Mouse (Mus musculus) intestine, embryonic 16.5 days (tissue): ENCODE data around the gene Art2b. TPM values are rescaled to one million over a fixed set of nuclear protein-coding genes. Genes with fewer than 3 reads are reported as not detected.

Experiments
- ATAC-seq: fragments of 200-750 bp; cut with Nextera tagmentation; 2 replicates; pipeline ENCODE4 v1.8.0; 2017; ENCODE audit warnings: moderate TSS enrichment, moderate library complexity
- H3K27ac ChIP-seq: fragments of 300-500 bp; sonication (generic); 2 replicates; pipeline ENCODE4 v1.5.1; 2014; ENCODE audit warnings: mild to moderate bottlenecking, low read length
- H3K27me3 ChIP-seq: fragments of 300-500 bp; sonication (generic); replicated peaks from 2 replicates; pipeline ENCODE4 v1.6.1; 2014; ENCODE audit warnings: low read length, control low read depth, mixed read lengths; ENCODE audit not compliant: control insufficient read depth, insufficient read depth
- H3K36me3 ChIP-seq: fragments of 300-500 bp; sonication (generic); 2 replicates; pipeline ENCODE4 v1.6.1; 2014; ENCODE audit warnings: low read length, control low read depth; ENCODE audit not compliant: control insufficient read depth, insufficient read depth
- H3K4me1 ChIP-seq: fragments of 300-500 bp; sonication (generic); 2 replicates; pipeline ENCODE4 v1.6.1; 2014; ENCODE audit warnings: low read length, control low read depth, mixed read lengths; ENCODE audit not compliant: control insufficient read depth, insufficient read depth
- H3K4me2 ChIP-seq: fragments of 300-500 bp; sonication (generic); 2 replicates; pipeline ENCODE4 v1.6.1; 2014; ENCODE audit warnings: low read depth, low read length, control low read depth
- H3K4me3 ChIP-seq: fragments of 300-500 bp; sonication (generic); 2 replicates; pipeline ENCODE4 v1.5.1; 2014; ENCODE audit warnings: mild to moderate bottlenecking, low read length
- H3K9ac ChIP-seq: fragments of 300-500 bp; sonication (generic); 2 replicates; pipeline ENCODE4 v1.6.1; 2014; ENCODE audit warnings: low read depth, low read length
- H3K9me3 ChIP-seq: fragments of 300-500 bp; sonication (generic); 2 replicates; pipeline ENCODE4 v1.6.1; 2016; ENCODE audit warnings: low read length, control low read depth; ENCODE audit not compliant: control insufficient read depth
- WGBS: fragments of 180-500 bp; shearing (Covaris S2); extraction: QIAGEN DNeasy Blood & Tissue Kit; methylation state at CpG from one replicate; pipeline ENCODE4 v1.1.7; 2014; 5-methylcytosine and 5-hydroxymethylcytosine counted together
- polyA plus RNA-seq: library from polyadenylated mRNA; unstranded; fragments of >200 nt; fragmentation: Nextera tagmentation; extraction: Ambion mirVana; gene quantifications from 2 replicates; pipeline ENCODE4 v1.2.1, GENCODE M21; 2015

Art2b gene
- polyA plus RNA-seq, 1 experiment from 2014 or later: 0.43 TPM

DNA sequence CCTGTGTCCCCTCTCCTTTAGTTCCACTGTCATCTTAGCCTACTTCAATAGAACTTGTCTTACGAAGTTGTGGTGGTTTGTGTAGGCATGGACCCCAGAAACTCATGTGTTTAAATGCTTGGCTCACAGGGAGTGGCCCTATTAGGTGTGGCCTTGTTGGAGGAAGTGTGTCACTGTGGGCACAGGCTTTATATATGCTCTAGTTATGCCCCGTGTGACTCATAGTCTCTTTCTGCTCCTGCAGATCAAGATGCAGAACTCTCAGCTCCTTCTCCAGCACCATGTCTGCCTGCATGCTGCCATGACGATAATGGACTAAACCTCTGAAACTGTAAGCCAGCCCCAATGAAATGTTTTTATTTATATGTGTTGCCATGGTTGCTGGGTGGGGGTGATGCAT lies 37.7 kb downstream of the Art2b start:
- H3K4me3 ChIP-seq: no peak overlapping the region
- no peak for ATAC-seq
- 75% methylated on average over 3 of the region's 3 CpGs for WGBS
- H3K27me3 ChIP-seq: no peaks in the 10 kb centered on the region; the same call in 1 of the 2 replicates
- no peaks in the 10 kb centered on the region for H3K9me3 ChIP-seq
- H3K4me2 ChIP-seq: no peak overlapping the region
- no peaks in the 10 kb centered on the region for H3K36me3 ChIP-seq
- H3K27ac ChIP-seq: no peak overlapping the region
- H3K9ac ChIP-seq: no peak overlapping the region
- peaks cover 5% of the 10 kb centered on the region for H3K4me1 ChIP-seq

GRCm38 (mm10) chr7:101541734-101542133 lies 43.7 kb downstream of the Art2b start:
- H3K27me3 ChIP-seq: no peaks in the 10 kb centered on the region; the same call in 1 of the 2 replicates
- H3K36me3 ChIP-seq: no peaks in the 10 kb centered on the region
- no peak for ATAC-seq
- H3K27ac ChIP-seq: no peak overlapping the region
- WGBS: 85% methylated on average over 10 of the region's 10 CpGs
- no peaks in the 10 kb centered on the region for H3K9me3 ChIP-seq
- H3K4me2 ChIP-seq: no peak overlapping the region
- H3K4me3 ChIP-seq: no peak overlapping the region
- H3K4me1 ChIP-seq: peaks cover 6% of the 10 kb centered on the region; the same call in 1 of the 2 replicates
- no peak overlapping the region for H3K9ac ChIP-seq

- no peak overlapping the region for H3K4me2 ChIP-seq
- ATAC-seq: peak; percentile 75; the same call in 1 of the 2 replicates
- H3K27ac ChIP-seq: no peak overlapping the region
These were observed 44.3 kb downstream of the Art2b start for GRCm38 (mm10) chr7:101541132-101541531.

GRCm38 (mm10) chr7:101540684-101541083 lies 44.7 kb downstream of the Art2b start:
- 64% methylated on average over 5 of the region's 5 CpGs for WGBS
- Histone ChIP-seq H3K4me1 (peaks cover 6% of the 10 kb centered on the region; the same call in 1 of the 2 replicates), H3K27me3 (no peaks in the 10 kb centered on the region; the same call in 1 of the 2 replicates), H3K36me3 (no peaks in the 10 kb centered on the region), H3K9me3 (no peaks in the 10 kb centered on the region), H3K4me2 (no peak overlapping the region), H3K4me3 (no peak overlapping the region), H3K27ac (no peak overlapping the region), H3K9ac (no peak overlapping the region)
- peak; percentile 59; the same call in 1 of the 2 replicates for ATAC-seq

More at GRCm38 (mm10) chr7:101541132-101541531, 44.3 kb downstream of the Art2b start:
- peaks cover 6% of the 10 kb centered on the region; the same call in 1 of the 2 replicates for H3K4me1 ChIP-seq
- H3K9me3 ChIP-seq: no peaks in the 10 kb centered on the region
- H3K4me3 ChIP-seq: no peak overlapping the region
- WGBS: 6% methylated on average over 11 of the region's 11 CpGs
- no peaks in the 10 kb centered on the region for H3K36me3 ChIP-seq
- H3K9ac ChIP-seq: no peak overlapping the region
- no peaks in the 10 kb centered on the region; the same call in 1 of the 2 replicates for H3K27me3 ChIP-seq

DNA sequence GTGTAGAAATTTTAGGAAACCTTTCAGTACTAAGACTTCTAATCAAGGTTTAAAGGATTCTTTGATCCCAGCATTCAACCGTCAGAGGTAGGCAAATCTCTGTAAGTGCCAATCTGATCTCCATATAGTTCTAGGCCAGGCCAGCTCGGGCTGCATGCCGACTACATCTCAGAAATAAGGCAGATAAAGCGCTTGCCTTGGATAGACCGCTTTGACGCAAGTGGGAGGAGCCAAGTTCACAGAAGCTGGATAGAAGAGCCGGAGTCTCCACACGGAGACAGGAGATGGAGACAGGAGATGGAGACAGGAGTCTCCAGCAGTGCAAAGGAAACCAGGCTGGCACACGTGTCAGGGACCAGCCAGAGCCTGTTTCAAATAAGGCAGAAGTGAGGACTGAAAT lies 45.6 kb downstream of the Art2b start:
- Histone ChIP-seq H3K27ac (no peak overlapping the region), H3K36me3 (no peaks in the 10 kb centered on the region), H3K4me1 (peaks cover 6% of the 10 kb centered on the region; the same call in 1 of the 2 replicates), H3K4me2 (no peak overlapping the region), H3K9me3 (no peaks in the 10 kb centered on the region), H3K4me3 (no peak overlapping the region), H3K27me3 (no peaks in the 10 kb centered on the region; the same call in 1 of the 2 replicates), H3K9ac (no peak overlapping the region)
- WGBS: 45% methylated on average over 9 of the region's 9 CpGs
- ATAC-seq: no peak

GRCm38 (mm10) chr7:101538141-101538933 lies 47.1 kb downstream of the Art2b start:
- Histone ChIP-seq H3K27me3 (no peaks in the 10 kb centered on the region; the same call in 1 of the 2 replicates), H3K27ac (no peak overlapping the region), H3K4me2 (no peak overlapping the region), H3K36me3 (no peaks in the 10 kb centered on the region), H3K4me3 (no peak overlapping the region), H3K4me1 (peaks cover 6% of the 10 kb centered on the region; the same call in 1 of the 2 replicates), H3K9ac (no peak overlapping the region), H3K9me3 (no peaks in the 10 kb centered on the region)
- ATAC-seq: no peak
- WGBS: 35% methylated on average over 14 of the region's 14 CpGs

- Histone ChIP-seq H3K4me1 (peaks cover 6% of the 10 kb centered on the region; the same call in 1 of the 2 replicates), H3K9me3 (no peaks in the 10 kb centered on the region), H3K4me2 (no peak overlapping the region), H3K9ac (no peak overlapping the region), H3K27ac (no peak overlapping the region), H3K4me3 (no peak overlapping the region), H3K27me3 (no peaks in the 10 kb centered on the region), H3K36me3 (no peaks in the 10 kb centered on the region)
- 45% methylated on average over 8 of the region's 8 CpGs for WGBS
- no peak for ATAC-seq
These were observed 47.9 kb downstream of the Art2b start for GRCm38 (mm10) chr7:101537541-101537940.

GRCm38 (mm10) chr7:101535517-101535916 lies 49.9 kb downstream of the Art2b start:
- H3K27ac ChIP-seq: no peak overlapping the region
- 72% methylated on average over 5 of the region's 5 CpGs for WGBS
- H3K4me3 ChIP-seq: no peak overlapping the region
- H3K9me3 ChIP-seq: no peaks in the 10 kb centered on the region
- H3K36me3 ChIP-seq: no peaks in the 10 kb centered on the region
- H3K27me3 ChIP-seq: no peaks in the 10 kb centered on the region
- H3K4me1 ChIP-seq: peaks cover 6% of the 10 kb centered on the region; the same call in 1 of the 2 replicates
- no peak for ATAC-seq
- no peak overlapping the region for H3K9ac ChIP-seq
- no peak overlapping the region for H3K4me2 ChIP-seq

DNA sequence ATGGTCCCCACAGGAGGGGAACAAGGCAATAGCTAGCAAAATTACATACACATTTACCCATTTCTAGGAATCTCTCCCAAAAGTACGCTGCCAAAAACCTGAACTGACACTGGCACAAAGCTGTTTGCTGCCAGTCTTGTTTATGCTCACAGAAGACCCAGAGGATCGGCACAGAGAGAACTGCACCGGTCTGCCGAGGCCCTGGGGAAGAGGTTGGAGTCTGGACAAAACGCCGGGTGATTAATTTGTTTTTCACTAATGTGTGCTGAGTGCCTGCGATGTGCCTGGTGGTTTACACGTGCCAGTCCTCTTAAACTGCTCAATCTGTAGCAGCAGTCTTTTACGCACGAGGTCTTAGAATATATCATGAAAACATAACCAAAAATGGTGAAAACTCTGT lies 50.3 kb downstream of the Art2b start:
- Histone ChIP-seq H3K4me3 (no peak overlapping the region), H3K36me3 (no peaks in the 10 kb centered on the region), H3K27me3 (no peaks in the 10 kb centered on the region), H3K9ac (no peak overlapping the region), H3K9me3 (no peaks in the 10 kb centered on the region), H3K27ac (no peak overlapping the region), H3K4me2 (no peak overlapping the region), H3K4me1 (peaks cover 6% of the 10 kb centered on the region; the same call in 1 of the 2 replicates)
- ATAC-seq: no peak
- 51% methylated on average over 10 of the region's 10 CpGs for WGBS
